Mouse (Mus musculus) leukemia stem cell, adult 10-12 weeks (primary cell): Measurements from ENCODE around the gene Gmds. TPM values are rescaled to one million over a fixed set of nuclear protein-coding genes. Genes with fewer than 3 reads are reported as not detected.

Source experiments
- polyA plus RNA-seq: library from polyadenylated mRNA; stranded (reverse); fragments of >175 nt; gene quantifications from 2 replicates; pipeline ENCODE4 v1.2.3, GENCODE M21; 2012; ENCODE audit warnings: low replicate concordance

Gene Gmds
- polyA plus RNA-seq, result 24.2 and 38.1 TPM in 2 replicates

DNA sequence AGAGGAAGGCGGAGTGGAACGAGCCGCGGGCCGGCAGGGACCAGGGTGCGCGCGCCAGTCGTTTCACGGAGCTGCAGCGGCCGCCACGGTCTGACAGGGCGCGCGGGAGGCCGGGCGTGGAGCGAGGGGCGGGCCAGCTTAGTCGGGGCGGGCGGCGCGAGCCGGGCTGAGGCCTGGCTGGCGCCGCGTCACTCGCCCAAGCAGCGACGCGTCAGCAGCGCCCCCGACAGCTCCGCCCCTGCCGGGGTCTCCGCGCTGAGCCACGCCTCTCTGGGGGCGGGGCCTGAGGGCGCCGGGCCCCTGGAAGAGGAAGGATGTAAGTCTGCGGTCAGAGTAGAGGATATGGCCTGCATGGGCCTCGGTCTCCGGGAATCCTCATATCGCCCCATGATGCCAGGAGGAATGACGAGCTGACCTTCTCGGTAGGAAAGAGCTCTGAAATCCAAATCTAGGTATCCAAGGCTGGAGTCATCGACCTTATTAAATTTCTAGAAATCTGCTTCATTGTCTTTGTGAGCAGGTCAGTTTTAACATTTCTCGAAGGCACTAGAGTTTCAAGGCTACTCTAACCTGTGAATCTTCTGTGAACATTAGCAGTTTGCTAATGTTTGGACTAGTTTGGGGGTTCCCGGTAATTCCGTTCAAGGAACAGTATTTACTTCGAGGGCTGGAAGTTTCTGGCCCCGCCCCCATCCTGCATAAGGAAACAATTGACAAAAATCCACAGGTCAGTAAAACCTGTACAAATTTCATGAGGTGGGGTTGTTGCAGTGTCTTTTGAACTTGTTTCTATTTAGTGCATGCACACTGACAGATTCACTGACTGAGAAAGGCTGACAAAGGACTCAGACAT, at the start of gene Gmds:
TSS of gene Gmds (minus strand) at position 228 of the 853 bp plus-strand sequence.

DNA sequence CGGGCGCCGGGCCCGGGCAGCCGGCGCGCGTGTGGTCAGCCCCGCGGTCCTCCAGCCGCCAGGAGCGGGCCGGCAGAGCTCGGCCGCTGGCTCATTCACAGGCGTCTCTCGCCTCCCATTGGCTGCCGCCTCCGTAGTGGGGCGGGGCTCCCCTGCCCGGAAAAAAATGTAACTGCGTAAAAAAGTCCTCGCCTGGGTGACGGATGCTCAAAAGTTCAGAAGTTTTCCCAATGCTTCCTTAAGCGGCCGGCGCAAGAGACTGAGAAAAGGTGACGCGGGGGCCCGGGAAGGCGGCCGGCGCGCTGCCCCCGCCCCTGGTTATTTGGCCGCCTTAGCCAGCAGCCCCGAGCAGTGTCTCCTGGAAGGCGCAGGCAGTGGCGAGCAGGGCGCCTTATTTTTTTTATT, 532.1 kb downstream of the Gmds start, which contains the start of gene Foxc1:
TSS of gene Foxc1 (plus strand) at position 206 of the 405 bp plus-strand sequence.

